Mouse (Mus musculus) liver, embryonic 14.5 days (tissue): ENCODE data around the gene Rln1.

Experiments used
- CTCF ChIP-seq: IDR thresholded peaks from 2 replicates; pipeline ENCODE4 v1.5.1; 2016; ENCODE audit warnings: antibody characterized with exemption, low read depth, control low read depth
- EP300 ChIP-seq: IDR thresholded peaks from 2 replicates; pipeline ENCODE4 v1.6.1; 2016; ENCODE audit warnings: antibody characterized with exemption, low read depth

DNA sequence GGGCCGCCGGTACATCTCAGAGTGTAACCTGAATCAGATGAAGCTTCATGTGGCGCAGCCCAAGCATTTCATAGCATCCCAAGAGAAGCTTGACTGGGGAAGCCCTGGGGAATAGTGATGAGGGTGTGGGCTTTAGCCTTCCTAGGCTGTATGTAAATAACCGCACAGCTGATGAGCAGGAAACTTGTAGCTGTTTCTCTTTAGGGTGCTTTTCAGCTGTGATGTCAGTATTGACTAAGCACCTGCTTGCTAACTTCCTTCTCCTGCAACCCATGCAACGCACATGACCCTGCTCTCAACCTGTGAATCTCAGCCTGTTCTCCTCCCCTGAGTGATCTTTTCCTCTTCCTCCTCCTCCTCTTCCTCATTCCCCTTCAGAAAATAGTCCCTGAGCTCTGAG lies 29.6 kb upstream of the Rln1 start:
- TF ChIP-seq CTCF, result no peak
- no peak for TF ChIP-seq EP300
